Mouse (Mus musculus) layer of hippocampus, adult 18-20 months (tissue): ENCODE results near the gene Rassf2. TPM values are rescaled to one million over a fixed set of nuclear protein-coding genes. Genes with fewer than 3 reads are reported as not detected.

Source experiments
- DNase-seq, 2 experiments: peaks; one replicate each; pipeline ENCODE4 v3.0.0; 2022; ENCODE audit warnings: low spot score in 2 of 2
- total RNA-seq, 2 experiments: library from RNA; stranded (reverse); gene quantifications; 2 replicates each; pipeline ENCODE4 v1.2.3; 2021

Rassf2 gene
- total RNA-seq, 2 experiments from 2014 or later = 45.5 to 52.1 TPM

DNA sequence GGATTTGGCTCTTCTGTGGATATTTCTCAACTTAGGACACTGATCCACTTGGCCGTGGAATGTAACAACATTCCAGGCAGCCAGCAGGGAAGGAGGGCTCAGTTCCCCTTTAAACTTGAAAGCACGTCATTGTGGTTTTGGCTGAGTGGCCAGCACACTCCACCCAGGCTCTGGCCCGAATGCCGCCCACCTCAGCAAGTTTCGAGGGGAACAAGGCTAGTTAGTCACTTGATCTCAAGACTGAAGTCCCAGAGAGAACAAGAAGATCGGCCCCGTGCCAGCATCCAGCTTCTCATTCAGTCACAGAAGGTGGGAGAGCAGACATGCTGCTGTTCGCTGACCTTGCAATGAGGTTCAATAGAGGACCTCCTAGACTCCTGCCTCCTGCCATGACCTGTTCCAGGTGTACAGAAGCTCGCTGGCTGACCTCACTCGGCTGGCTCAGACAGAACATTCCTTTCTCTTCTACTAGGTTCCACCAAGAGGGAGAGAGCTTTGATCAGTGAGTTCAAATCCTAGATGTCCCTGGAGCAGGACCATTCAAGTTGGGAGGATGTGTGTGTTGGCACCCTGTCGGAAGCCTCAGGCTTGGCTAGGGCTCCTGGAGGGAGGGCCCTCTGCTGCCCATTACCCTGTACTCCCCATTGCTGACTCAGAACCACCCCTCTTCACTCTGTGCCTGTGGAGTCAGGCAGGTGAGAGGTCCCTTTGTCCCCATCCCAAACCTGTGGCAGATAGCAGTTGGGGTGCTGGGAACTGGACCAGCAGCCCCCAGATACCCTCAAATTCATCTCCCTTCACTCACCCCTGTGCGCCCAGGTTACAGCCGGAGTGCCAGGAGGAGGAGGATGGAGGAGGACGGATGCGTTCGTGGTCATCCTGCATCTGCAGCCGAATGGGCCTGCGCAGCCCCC is 23.2 kb downstream of the Rassf2 start:
- no peak for DNase-seq

DNA sequence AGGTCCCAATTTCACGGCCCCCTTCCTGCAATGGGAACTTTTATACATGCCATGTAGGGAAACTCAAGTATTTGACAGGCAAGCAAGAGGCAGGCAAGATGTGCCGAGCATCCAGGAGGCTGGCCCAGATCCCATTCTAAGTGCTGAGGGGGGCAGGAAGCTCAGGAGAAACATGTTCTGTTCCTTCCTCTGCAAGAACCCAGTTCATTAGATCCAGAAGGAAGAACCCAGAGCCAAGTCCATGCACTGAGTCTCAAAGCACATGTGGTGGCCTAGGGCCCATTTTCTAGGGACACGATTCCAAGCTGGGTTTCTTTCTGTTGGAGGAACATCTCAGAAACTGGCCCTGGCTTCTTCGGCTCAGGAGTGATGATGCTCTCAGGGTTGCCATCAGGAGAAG is 24.6 kb downstream of the Rassf2 start:
- no peak for DNase-seq

DNA sequence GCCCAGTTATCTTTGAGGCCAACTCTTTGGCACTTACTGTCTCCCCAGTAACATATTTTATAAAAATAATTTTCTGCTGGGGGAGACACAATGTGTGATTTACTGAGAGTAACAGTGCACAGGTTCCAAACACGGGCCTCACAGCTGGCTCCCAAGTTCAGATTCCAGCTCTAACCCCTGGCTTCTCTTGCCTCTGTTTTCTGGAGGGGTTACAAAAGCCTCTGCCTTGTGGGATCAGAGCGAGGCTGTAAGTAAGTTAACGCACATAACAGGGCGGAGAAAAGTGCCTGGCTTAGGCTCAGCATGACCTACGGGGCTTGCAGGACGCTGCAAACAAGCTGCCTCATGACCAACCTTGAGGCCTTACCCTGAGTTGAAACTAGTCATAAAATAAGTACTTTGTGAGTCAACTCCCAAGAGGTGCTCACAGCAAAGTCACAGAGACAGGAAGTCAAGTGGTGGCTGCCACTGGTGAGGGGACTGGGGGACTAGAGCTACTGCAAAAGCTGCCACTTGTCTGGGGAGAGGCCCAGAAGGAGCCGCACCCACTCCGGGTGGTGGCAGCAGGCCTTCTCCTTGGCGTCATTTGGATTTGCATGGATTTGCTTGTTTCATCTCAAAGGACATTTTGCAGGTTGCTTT is 25.4 kb downstream of the Rassf2 start:
- DNase-seq = no peak

DNA sequence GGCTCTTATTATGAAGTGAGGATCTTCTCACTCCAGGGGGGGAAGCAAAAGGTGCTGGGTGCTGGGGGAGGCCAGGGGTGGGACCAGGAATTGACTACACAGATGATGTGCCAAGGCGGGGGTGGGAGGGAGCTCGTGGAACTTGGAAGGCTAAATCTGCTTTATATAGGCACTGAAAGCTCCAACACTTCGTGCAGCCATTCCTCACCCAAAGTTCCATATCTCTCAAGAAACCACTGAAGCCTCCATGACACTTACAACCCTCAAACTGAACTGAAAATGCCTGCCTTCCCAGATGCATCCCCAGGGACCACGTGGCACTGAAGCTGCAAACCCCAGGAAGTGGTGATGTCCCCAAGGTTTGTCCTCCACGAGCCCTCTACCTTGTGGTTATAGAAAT is 26.1 kb downstream of the Rassf2 start:
- DNase-seq = no peak

DNA sequence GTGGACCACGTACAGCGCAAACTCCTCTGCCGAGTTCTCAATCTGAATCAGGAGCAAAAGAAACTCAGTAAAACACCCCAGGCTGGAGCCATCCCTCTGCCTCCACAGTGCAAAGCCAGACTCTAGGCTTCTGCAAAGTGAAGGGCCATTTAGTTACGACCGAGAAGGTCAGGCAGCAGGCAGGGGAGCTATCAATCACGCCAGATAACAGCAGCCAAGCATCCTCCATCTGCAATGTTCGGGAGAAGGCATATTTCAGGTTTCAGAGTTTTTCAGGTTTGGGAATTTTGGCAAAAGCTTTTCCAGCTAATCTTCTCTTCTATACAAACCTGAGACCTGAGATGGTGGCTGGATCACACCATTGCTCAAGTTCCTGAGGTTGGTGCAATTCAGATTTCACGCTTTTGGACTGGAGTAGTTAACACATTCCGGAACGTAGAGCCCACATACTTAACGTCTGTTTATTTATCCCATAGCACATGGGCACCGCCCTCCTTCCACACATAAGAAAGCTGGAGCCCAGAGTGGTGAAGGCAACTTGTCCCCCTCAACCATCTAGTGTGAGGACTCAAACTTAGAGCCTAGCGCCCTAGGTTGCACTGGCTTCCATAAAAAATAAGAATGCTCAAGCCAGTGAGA is 28.2 kb downstream of the Rassf2 start:
- no peak for DNase-seq

DNA sequence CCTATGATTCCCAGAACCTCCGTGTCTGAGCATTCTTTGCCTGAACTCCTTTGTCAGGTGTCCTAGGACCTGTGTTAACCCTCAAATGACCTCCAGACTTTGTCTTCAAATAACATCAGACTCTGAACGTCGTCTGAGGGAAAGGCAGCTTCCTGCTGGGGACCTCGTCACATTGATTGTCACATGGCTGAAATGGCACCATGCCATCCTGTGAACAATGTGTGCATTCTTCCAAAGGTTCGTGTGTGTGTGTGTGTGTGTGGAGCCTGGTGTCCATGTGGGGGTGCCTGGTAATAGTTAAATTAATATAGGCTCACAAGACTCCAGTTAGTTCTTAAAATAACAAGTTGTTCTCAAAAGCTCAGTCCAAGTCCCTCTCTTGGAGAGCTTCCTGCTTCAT is 32.7 kb downstream of the Rassf2 start:
- DNase-seq = no peak

DNA sequence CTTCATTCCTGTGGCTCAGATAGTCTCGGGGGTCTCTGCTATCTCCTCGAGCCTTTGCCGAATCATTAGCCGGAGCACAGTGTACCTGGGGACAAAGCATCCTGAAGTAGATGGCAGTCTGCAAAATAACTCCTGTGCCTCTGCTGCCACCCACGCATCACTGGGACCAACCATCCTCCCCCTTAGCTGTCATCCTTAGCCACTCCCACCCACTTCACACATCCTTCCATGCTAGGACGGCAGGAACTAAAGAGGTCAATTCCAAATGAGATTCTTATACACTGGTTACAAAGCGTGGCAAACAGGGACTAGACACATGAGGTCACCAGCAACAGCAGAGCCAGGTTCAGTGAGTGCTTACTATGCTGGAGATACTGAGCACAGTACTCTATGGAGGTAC is 33.7 kb downstream of the Rassf2 start:
- no peak for DNase-seq

DNA sequence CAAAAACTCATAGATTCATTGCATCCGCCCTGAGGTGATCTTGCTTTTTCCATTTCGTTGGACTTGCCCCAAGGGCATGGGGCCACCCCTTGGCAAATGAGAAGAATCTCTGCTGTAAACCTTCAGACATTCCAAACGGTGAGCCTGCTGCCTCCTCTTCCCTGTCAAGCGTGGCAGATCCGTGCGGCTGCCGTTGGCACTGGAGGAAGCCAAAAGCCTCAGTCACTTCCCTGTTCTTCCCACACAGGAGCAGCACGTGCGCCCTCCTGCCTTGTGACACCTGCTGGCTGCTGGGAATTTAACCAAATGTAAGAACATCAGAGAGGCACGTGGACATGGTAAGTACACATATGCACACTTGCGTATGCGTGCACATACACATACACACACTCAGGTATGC is 34.3 kb downstream of the Rassf2 start:
- DNase-seq = peak in 1 of 2 experiments; percentile 27

DNA sequence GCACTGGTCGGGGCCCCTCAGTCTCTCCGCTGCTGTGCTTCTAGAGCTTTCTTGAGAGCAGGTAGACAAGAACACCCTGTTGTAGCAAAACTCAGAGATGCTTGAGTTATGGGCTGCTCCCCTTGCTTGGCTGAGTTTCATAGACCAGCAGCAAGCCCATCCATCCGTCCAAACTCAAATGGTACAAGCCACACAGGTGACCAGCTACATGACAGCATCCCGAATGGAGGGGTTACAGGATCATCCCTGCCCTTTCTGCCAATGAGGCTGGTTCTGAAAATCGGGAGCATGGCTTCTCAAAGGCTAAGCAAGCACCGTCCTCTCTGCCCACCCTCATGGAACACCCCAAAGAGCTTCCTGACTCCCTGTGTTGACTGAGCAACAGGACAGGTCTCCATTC is 35.1 kb downstream of the Rassf2 start:
- DNase-seq = no peak

DNA sequence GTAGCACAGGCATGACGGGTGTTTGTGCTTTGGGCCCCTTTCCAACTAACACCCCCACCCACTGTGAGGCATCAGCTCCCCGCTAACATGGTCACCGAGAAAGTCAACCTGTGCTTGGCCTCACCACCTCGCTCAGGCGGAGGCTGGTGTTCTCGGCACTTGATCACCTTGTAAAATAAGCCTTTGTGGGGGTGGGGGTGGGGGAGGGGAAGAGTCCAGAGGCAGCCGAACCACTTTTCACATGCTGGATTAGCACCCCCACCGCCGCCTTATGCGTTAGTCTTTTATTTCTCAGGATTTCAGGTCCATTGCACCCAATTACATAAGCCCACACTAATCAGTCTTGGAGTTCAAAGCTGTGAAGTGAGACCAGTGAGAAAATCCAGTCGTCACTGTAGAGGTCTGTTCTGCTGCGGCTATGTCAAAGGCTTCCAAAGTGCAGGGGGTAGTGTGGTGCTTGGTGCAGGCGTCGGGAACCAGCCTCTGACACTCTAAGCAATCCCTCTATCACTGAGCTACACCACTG is 36.4 kb downstream of the Rassf2 start:
- no peak for DNase-seq

DNA sequence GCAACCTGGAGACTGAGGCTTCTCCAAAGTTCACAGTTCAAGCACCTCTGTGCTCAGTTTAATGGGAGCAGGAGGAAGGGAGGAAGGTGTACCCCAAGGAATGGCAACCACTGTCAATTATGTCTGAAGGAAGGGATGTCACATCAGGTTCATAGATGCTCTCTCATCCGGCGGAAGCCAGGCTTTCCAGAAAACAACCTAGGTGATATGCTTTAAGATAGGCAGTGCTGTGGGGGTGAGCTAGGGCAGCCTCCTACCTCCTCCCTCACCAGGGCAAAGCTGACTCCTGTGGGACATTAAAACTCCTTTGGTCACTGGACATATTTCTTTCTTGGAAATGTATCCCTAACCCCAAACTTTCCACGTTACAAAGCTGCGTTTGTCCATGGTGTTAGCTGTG is 36.9 kb downstream of the Rassf2 start:
- no peak for DNase-seq

DNA sequence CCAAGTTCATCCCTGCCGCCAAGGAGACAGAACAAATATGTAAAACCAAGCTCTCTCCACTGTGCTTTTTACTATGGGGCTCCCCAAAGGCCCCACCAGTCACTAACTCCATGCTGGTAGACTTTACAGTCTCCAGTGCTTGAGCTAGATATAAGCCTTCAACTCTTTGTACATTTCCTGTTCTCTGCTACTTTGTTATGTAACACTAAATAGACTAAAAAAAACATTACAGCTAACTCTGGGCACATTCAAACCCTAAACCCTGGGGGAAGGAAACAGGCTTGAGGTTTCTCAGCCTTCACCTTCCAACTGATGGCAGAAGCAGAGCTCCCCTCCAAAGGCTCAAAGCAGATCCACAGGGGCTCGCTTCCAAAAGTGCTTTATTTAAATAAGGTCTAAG is 37.6 kb downstream of the Rassf2 start:
- no peak for DNase-seq

DNA sequence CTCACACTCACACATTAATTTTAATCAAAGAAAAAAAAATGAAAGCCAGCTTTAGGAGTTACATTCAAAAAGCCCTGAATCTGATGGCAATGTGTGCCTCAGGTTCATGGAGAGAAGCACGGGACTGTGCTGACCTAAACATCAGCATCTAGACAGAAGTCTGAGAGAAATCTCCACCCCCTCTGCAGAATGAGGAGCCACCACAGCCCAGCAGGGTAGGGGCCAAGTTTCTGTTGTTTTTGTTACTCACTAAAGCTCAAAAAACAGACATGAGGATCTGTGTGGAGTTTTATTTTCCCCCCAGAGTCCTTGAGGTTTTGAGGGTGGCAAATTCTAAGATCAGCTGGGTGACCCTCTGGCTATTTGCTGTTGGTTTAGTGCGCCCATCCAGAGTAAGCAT is 41.5 kb downstream of the Rassf2 start:
- DNase-seq = no peak

DNA sequence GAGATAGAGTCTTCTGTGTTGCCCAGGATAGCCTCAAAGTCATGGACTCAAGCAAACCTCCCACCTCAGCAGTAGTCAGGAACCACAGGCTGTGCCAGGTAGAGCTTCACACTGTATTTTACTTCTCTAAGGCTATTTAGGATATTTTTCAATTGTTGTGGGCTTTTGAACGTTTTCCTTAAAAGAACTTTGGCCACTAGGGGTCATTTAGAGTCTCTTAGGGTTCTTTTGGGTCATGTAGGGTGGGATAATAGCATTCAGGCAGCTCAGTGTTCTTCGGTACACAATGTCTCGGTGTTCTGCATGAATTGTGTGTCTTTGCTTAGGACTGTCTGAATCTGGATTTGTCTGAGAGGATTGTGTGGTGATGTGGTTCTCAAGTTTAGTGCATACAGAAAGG is 42.1 kb downstream of the Rassf2 start:
- DNase-seq = no peak

DNA sequence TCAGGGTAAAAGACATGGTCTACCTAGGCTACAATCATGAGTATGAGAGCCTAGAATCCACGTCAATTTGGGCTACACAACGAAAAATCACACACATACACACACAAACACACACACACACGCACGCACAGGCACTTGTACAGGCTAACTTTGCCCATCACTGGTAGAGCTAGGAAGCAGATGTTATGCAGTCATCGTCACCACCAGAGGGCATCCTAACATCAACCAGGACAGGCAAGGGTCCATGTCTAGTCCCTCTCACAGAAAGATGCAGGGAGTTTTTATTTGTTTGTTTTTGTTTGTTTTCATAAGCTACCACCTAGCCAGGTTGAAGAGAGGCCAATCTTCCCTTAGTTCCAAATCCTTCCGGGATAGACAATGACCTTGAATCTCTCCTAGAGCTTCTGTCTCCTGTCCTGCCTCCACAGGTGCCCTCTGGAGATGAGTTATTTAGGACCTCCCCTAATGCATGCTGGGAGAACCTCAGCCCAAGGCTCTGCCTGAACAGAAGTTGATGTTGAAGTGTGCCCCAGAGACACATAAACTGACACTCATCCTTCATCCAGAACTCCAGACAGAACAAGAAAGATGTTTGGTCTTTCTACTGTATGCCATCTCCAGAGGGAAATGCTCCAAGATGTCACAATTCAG is 47.4 kb downstream of the Rassf2 start:
- peak in 1 of 2 experiments; percentile 79 for DNase-seq

DNA sequence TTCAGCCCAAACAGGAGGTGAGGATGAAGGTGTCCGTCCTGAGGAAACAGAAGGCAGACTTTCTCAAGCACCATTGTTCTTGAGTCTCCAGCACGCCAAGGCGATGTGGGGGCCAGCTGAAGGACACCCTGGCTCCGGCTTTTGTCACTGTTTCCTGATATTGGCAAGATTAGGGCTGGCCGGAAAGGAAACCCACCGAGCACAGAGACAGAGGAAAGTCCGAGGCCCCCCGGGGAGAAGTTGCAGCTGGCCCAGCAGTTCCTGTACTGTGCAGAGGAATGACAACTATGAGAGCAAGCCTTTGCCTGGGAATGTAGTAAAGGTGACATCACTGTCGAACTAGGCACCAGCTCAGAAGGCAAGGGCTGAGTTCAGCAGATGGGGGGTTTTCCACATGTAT is 49.2 kb downstream of the Rassf2 start:
- no peak for DNase-seq

DNA sequence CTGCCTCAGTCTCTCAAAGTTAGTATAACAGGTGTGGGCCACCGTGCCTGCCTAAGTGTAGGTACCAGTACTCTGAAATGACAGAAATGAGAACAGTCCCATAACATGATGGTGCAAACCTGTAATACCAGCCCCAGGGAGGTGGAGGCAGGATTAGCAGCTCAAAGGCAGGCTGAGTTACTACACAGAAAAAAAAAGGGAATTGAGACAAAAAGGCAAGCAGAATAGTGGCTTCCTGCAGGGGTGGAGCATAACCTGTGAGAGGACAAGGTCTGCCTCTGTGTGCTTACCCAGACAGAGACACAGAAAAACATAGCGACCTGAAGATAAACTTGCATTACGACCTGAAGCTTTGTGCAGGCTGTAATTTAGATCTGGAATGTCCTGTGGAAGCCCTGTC is 53.4 kb downstream of the Rassf2 start:
- no peak for DNase-seq

DNA sequence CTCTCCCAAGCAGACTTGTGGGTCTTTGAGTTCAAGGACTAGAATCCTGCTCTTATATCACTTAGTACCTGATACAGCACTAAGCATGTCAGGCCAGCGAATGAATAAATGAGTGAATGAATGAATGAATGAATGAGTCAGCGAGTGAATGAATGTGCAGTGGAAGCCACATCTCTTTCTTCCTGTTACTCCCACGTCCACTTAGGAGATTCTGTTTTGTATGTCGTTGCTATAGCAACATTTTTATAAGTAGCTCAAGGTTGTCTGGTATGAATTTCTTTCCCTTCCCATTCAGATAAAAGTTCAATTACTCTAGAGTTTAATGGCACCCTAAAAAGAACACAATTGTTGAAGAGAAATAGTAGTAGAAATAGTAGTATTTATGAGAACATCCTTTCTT is 59.0 kb downstream of the Rassf2 start:
- no peak for DNase-seq

DNA sequence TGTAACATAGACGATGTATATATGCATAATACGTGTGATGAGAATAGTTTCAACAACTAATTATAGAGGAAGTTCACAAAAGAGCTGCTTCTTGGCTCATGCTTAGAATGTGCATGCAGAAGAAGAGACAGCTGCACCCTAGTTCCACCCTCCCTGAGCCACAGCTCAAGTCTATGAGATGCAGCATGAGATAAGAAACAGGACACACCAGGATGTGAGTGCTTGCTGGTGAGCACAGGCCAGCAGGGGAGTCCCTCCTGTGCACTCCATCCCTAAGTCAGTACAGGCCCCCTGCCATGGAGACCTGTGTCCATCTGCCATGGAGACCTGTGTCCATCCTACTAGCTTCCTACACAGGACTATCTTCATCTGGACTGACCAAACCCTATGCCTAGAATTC is 59.5 kb downstream of the Rassf2 start:
- DNase-seq = no peak

DNA sequence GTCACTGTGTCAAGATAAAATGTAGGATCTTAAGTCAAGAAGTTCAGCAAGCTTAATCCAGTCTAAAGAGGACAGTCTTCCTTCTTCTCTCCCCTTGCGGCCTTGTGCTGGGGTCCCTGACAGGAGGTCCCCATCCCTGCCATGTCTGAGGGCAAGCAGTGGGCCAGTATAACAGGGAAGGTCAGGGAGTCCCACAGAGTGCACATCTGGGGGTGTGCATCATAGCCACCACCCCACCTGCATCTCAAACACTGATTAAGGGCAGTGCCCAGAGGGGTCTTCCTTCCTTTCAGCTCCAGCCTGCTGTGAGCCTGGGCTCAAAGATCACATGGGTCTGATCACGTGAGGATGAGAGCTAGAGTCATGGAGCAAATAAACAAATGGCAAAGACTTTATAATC is 68.4 kb downstream of the Rassf2 start:
- no peak for DNase-seq

DNA sequence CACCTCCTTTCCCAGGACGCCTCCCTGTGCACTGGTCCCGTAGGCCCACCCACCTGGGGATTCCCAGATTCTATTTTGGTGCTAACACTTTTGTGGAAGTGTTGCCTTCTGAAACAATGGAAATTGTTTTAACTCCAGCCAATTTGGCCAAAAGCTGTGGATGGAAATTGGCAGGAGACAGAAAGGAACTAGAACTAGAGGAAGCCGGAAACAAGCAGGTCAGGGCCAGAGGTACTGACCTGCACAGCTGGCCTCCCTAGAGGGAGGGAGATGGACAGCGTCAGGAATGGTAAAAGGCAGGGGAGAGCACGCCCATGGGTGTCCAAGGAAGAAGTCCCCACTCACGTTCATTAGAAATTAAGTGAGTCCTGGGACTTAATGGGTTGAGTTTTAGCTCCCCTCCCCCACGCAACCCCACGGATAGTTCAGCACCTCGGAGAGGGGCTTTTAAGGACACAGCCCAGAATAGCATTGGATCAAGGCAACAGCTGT is 72.3 kb downstream of the Rassf2 start:
- no peak for DNase-seq
